Mouse (Mus musculus) MEL (cell line): ENCODE results near the gene Prmt6. TPM values are rescaled to one million over a fixed set of nuclear protein-coding genes. Genes with fewer than 3 reads are reported as not detected.

ENCODE experiments used
- DNase-seq: peaks from one replicate; pipeline ENCODE4 v3.0.0; 2011; ENCODE audit warnings: low read depth, low spot score
- H3K27ac ChIP-seq: 2 replicates; pipeline ENCODE4 v1.5.1; 2012; ENCODE audit warnings: low read depth, mild to moderate bottlenecking, control low read depth, low read length, moderate library complexity; ENCODE audit not compliant: control insufficient read depth
- H3K27me3 ChIP-seq, 2 experiments: fragments of 150-350 bp in 1 of 2; sonication (generic) in 1 of 2; 2 replicates each; pipeline ENCODE4 v1.6.1; 2012; ENCODE audit warnings: low read length in 2 of 2, mild to moderate bottlenecking in 2 of 2, improper control_type of control experiment in 1 of 2, moderate library complexity in 1 of 2; ENCODE audit not compliant: insufficient read depth in 2 of 2, control insufficient read depth in 1 of 2
- H3K36me3 ChIP-seq, 2 experiments: 2 replicates each; pipeline ENCODE4 v1.6.1; 2012 to 2014; ENCODE audit warnings: low read length in 2 of 2, improper control_type of control experiment in 1 of 2, inconsistent platforms in 1 of 2, mild to moderate bottlenecking in 1 of 2; ENCODE audit not compliant: insufficient read depth in 2 of 2, control insufficient read depth in 1 of 2
- H3K4me1 ChIP-seq, 2 experiments: fragments of 150-350 bp in 1 of 2; sonication (generic) in 1 of 2; 2 replicates each; pipeline ENCODE4 v1.6.1; 2012; ENCODE audit warnings: low read length in 2 of 2, improper control_type of control experiment in 1 of 2, mild to moderate bottlenecking in 1 of 2; ENCODE audit not compliant: insufficient read depth in 2 of 2, control insufficient read depth in 1 of 2
- H3K4me3 ChIP-seq, 2 experiments: fragments of 150-350 bp in 1 of 2; sonication (generic) in 1 of 2; 2 replicates each; pipeline ENCODE4 v1.5.1; 2012; ENCODE audit warnings: low read depth in 2 of 2, low read length in 2 of 2, mild to moderate bottlenecking in 2 of 2, moderate library complexity in 2 of 2, control low read depth in 1 of 2, improper control_type of control experiment in 1 of 2; ENCODE audit not compliant: control insufficient read depth in 1 of 2, insufficient read depth in 1 of 2
- H3K79me2 ChIP-seq: 2 replicates; pipeline ENCODE4 v1.6.1; 2012; ENCODE audit warnings: mild to moderate bottlenecking, low read length, moderate library complexity; ENCODE audit not compliant: control insufficient read depth, poor library complexity, insufficient read depth
- H3K9ac ChIP-seq: 2 replicates; pipeline ENCODE4 v1.6.1; 2012; ENCODE audit warnings: low read depth, mild to moderate bottlenecking, control low read depth, low read length, moderate library complexity; ENCODE audit not compliant: control insufficient read depth, poor library complexity, severe bottlenecking
- H3K9me3 ChIP-seq: fragments of 150-350 bp; sonication (generic); replicated peaks from 2 replicates; pipeline ENCODE4 v1.6.1; 2012; ENCODE audit warnings: mild to moderate bottlenecking, low read length, improper control_type of control experiment, moderate library complexity; ENCODE audit not compliant: insufficient read depth
- BHLHE40 ChIP-seq: IDR thresholded peaks from 2 replicates; pipeline ENCODE4 v1.6.1; 2012; ENCODE audit warnings: low read depth, mild to moderate bottlenecking, inconsistent platforms, low read length, improper control_type of control experiment, borderline replicate concordance
- CHD1 ChIP-seq: IDR thresholded peaks from 2 replicates; pipeline ENCODE4 v1.6.1; 2012; ENCODE audit warnings: low read depth, mild to moderate bottlenecking, inconsistent platforms, low read length, improper control_type of control experiment
- CHD2 ChIP-seq: IDR thresholded peaks from 2 replicates; pipeline ENCODE4 v1.6.1; 2011; ENCODE audit warnings: low read length, improper control_type of control experiment
- EP300 ChIP-seq, 2 experiments: IDR thresholded peaks; 2 replicates each; pipeline ENCODE4 v1.6.1; 2011; ENCODE audit warnings: improper control_type of control experiment in 2 of 2, low read length in 2 of 2, low read depth in 1 of 2, mild to moderate bottlenecking in 1 of 2
- GABPA ChIP-seq: IDR thresholded peaks from 2 replicates; pipeline ENCODE4 v1.6.1; 2012; ENCODE audit warnings: low read depth, mild to moderate bottlenecking, inconsistent platforms, low read length, improper control_type of control experiment, moderate library complexity
- GATA1 ChIP-seq: IDR thresholded peaks from 2 replicates; pipeline ENCODE4 v1.6.1; 2011; ENCODE audit warnings: low read depth, low read length, improper control_type of control experiment
- JUND ChIP-seq: IDR thresholded peaks from 2 replicates; pipeline ENCODE4 v1.6.1; 2011; ENCODE audit warnings: low read depth, mild to moderate bottlenecking, improper control_type of control experiment, low read length
- KAT2A ChIP-seq: conservative IDR thresholded peaks from 2 replicates; pipeline ENCODE4 v1.6.1; 2012; ENCODE audit warnings: low read depth, low read length, improper control_type of control experiment, inconsistent platforms
- MYC ChIP-seq: IDR thresholded peaks from 2 replicates; pipeline ENCODE4 v1.6.1; 2011; ENCODE audit warnings: low read depth, mild to moderate bottlenecking, low read length, improper control_type of control experiment, moderate library complexity
- NELFE ChIP-seq: IDR thresholded peaks from 2 replicates; pipeline ENCODE4 v1.6.1; 2011; ENCODE audit warnings: low read depth, low read length, improper control_type of control experiment
- NRF1 ChIP-seq: IDR thresholded peaks from 2 replicates; pipeline ENCODE4 v1.6.1; 2014; ENCODE audit warnings: low read depth, mild to moderate bottlenecking, inconsistent platforms, low read length, improper control_type of control experiment, moderate library complexity; ENCODE audit not compliant: poor library complexity, insufficient read depth, severe bottlenecking
- POLR2A ChIP-seq, 2 experiments: IDR thresholded peaks; 2 replicates each; pipeline ENCODE4 v1.6.1; 2011 to 2012; ENCODE audit warnings: low read length in 2 of 2, mild to moderate bottlenecking in 2 of 2, control low read depth in 1 of 2, improper control_type of control experiment in 1 of 2, low read depth in 1 of 2, moderate library complexity in 1 of 2; ENCODE audit not compliant: control insufficient read depth in 1 of 2, insufficient read depth in 1 of 2, poor library complexity in 1 of 2
- POLR2AphosphoS2 ChIP-seq: IDR thresholded peaks from 2 replicates; pipeline ENCODE4 v1.6.1; 2011; ENCODE audit warnings: low read length, improper control_type of control experiment
- POLR2AphosphoS5 ChIP-seq: IDR thresholded peaks from 2 replicates; pipeline ENCODE4 v1.6.1; 2012; ENCODE audit warnings: low read depth, borderline replicate concordance, mild to moderate bottlenecking, inconsistent platforms, low read length, moderate library complexity, mixed read lengths
- RCOR1 ChIP-seq: IDR thresholded peaks from 2 replicates; pipeline ENCODE4 v1.6.1; 2012; ENCODE audit warnings: low read depth, mild to moderate bottlenecking, inconsistent platforms, low read length, improper control_type of control experiment
- SIN3A ChIP-seq: IDR thresholded peaks from 2 replicates; pipeline ENCODE4 v1.6.1; 2012; ENCODE audit warnings: low read length, improper control_type of control experiment, inconsistent platforms
- USF1 ChIP-seq: IDR thresholded peaks from 2 replicates; pipeline ENCODE4 v1.6.1; 2014; ENCODE audit warnings: low read depth, mild to moderate bottlenecking, inconsistent platforms, low read length, improper control_type of control experiment, moderate library complexity
- ZC3H11A ChIP-seq: IDR thresholded peaks from 2 replicates; pipeline ENCODE4 v1.6.1; 2012; ENCODE audit warnings: low read depth, mild to moderate bottlenecking, inconsistent platforms, low read length, improper control_type of control experiment
- ZKSCAN1 ChIP-seq: IDR thresholded peaks from 2 replicates; pipeline ENCODE4 v1.6.1; 2012; ENCODE audit warnings: low read depth, mild to moderate bottlenecking, inconsistent platforms, low read length, improper control_type of control experiment, moderate library complexity
- ZMIZ1 ChIP-seq: IDR thresholded peaks from 2 replicates; pipeline ENCODE4 v1.6.1; 2012; ENCODE audit warnings: low read depth, mild to moderate bottlenecking, inconsistent platforms, low read length, improper control_type of control experiment, moderate library complexity
- polyA plus RNA-seq, 2 experiments: library from polyadenylated mRNA; stranded (reverse) in 1 of 2; unstranded in 1 of 2; fragments of >175 nt in 1 of 2; fragments of >200 nt in 1 of 2; gene quantifications; 2 replicates each; pipeline versions ENCODE4 v1.2.1 to v1.2.4; 2012; ENCODE audit warnings: low replicate concordance in 2 of 2, low read depth in 1 of 2; ENCODE audit not compliant: insufficient read length in 2 of 2, insufficient read depth in 1 of 2, missing spikeins in 1 of 2
- total RNA-seq: library from RNA; depleted of rRNA; stranded (reverse); fragments of 300-350 nt; gene quantifications from 2 replicates; pipeline ENCODE4 v1.2.3, GENCODE M21; 2012

Gene Prmt6
- total and polyA plus RNA-seq, 3 experiments = 19.9 to 20.7 TPM; not detected in 1

DNA sequence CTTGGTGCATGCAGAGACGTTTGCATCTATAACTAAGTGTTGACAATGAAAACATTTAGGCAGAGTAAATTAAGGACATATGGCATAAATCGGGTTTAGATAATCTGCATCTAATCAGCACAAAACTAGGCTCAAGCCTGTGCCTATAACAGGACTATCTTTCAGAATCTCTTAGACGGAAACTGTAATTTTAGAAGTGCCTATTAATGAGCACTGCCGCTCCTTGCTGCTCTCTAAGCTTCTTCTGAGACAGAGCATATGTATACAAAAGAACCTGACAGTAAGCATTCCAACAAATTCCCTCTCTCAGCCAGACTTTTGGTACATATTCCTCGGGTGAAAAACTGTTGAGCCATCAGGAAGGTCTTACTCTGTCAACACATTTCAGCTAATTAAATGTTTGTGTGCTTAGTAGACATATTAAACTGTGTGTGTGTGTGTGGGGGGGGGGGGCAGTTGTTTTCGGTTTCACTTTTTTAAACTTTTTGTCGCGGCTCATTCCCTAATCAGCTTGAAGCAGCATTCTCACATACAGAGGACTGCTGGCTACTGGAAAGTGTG is 39.8 kb upstream of the Prmt6 start:
- H3K79me2 ChIP-seq = no peaks in the 10 kb centered on the region
- H3K9ac ChIP-seq = peak overlapping the region; percentile 11; the same call in 1 of the 2 replicates
- H3K27ac ChIP-seq = no peak overlapping the region
- H3K4me3 ChIP-seq = peak overlapping the region; percentile 49 to 57
- H3K27me3 ChIP-seq = peaks cover 0 to 1% of the 10 kb centered on the region in 2 experiments; a peak in 1 of 4 replicates
- H3K9me3 ChIP-seq = no peaks in the 10 kb centered on the region
- no peaks in the 10 kb centered on the region for H3K36me3 ChIP-seq
- no peak for TF ChIP-seq EP300 (IDR thresholded peaks at IDR 0.05; ENCODE audit: low read depth in 1 of 2, low read length in 2 of 2)
- TF ChIP-seq SIN3A = no peak
- no peak for TF ChIP-seq CHD2
- TF ChIP-seq BHLHE40 = no peak
- no peak for TF ChIP-seq POLR2A (IDR thresholded peaks at IDR 0.05; ENCODE audit: control insufficient read depth in 1 of 2, insufficient read depth in 1 of 2, low read depth in 1 of 2, low read length in 2 of 2, poor library complexity in 1 of 2)
- no peak for TF ChIP-seq ZKSCAN1
- TF ChIP-seq ZMIZ1 = no peak
- TF ChIP-seq ZC3H11A = no peak
- no peak for TF ChIP-seq RCOR1
- TF ChIP-seq NELFE = no peak
- no peak for TF ChIP-seq KAT2A
- TF ChIP-seq POLR2AphosphoS5 = no peak
- no peak for TF ChIP-seq JUND
- TF ChIP-seq GABPA = no peak
- DNase-seq = no peak
- no peaks in the 10 kb centered on the region for H3K4me1 ChIP-seq

DNA sequence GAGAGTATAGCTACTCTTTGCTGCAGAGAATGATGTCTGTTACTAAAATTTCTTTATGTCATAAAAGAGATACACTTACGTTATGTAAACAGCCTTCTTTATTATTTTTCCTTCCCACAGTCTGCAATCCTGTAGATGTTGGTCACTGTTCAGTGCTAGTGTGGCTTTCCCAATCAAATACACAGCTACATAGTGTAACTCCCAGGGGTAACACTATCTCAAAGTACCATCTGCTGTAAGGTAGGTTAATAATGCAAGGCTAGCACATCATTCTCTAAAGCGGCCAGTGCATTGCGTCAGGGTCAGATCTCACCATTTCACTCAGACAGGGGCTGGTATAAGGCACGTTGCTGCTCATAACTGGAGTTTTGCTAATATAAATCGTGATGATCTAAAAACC is 31.9 kb upstream of the Prmt6 start:
- no peak for TF ChIP-seq KAT2A
- no peak for TF ChIP-seq NELFE
- TF ChIP-seq EP300 (IDR thresholded peaks at IDR 0.05; ENCODE audit: low read depth in 1 of 2, low read length in 2 of 2) = no peak
- no peak for TF ChIP-seq GATA1
- no peak for TF ChIP-seq NRF1
- no peak for TF ChIP-seq CHD1
- TF ChIP-seq USF1 = no peak
- TF ChIP-seq MYC = no peak
- no peak for TF ChIP-seq POLR2AphosphoS2
- no peak for TF ChIP-seq RCOR1
- no peak for TF ChIP-seq SIN3A
- TF ChIP-seq, all 39 proteins: peak for 0
- Histone ChIP-seq H3K9ac (no peak overlapping the region), H3K36me3 (no peaks in the 10 kb centered on the region), H3K79me2 (no peaks in the 10 kb centered on the region), H3K27ac (no peak overlapping the region), H3K4me1 (no peaks in the 10 kb centered on the region), H3K4me3 (no peak overlapping the region), H3K27me3 (peaks cover 0 to 1% of the 10 kb centered on the region in 2 experiments; a peak in 1 of 4 replicates), H3K9me3 (no peaks in the 10 kb centered on the region)
- no peak for DNase-seq
